Mouse (Mus musculus) hindbrain, embryonic 14.5 days (tissue): ENCODE results near the gene Sin3b. TPM values are rescaled to one million over a fixed set of nuclear protein-coding genes. Genes with fewer than 3 reads are reported as not detected.
"Not testable (repeated sequence)": the region's sequence is repeated elsewhere in the genome, so short reads cannot be mapped to it uniquely, and the experiment has no call there.

Experiments used
- ATAC-seq: fragments of 200-750 bp; cut with Nextera tagmentation; 2 replicates; pipeline ENCODE4 v1.8.0; 2017; ENCODE audit warnings: moderate number of reproducible peaks, mild to moderate bottlenecking, moderate TSS enrichment, moderate library complexity; ENCODE audit not compliant: low FRiP score
- DNase-seq: peaks from one replicate; pipeline ENCODE4 v3.0.0-alpha.2; 2015; ENCODE audit warnings: low spot score
- H3K27ac ChIP-seq: fragments of 300-500 bp; sonication (generic); 2 replicates; pipeline ENCODE4 v1.5.1; 2014; ENCODE audit warnings: mild to moderate bottlenecking, moderate library complexity
- H3K27me3 ChIP-seq: fragments of 300-500 bp; sonication (generic); 2 replicates; pipeline ENCODE4 v1.6.1; 2014; ENCODE audit warnings: mild to moderate bottlenecking, low read length, mixed read lengths; ENCODE audit not compliant: control insufficient read depth, insufficient read depth
- H3K36me3 ChIP-seq: fragments of 300-500 bp; sonication (generic); replicated peaks from 2 replicates; pipeline ENCODE4 v1.6.1; 2014; ENCODE audit not compliant: control insufficient read depth, insufficient read depth
- H3K4me1 ChIP-seq: fragments of 300-500 bp; sonication (generic); replicated peaks from 2 replicates; pipeline ENCODE4 v1.6.1; 2014; ENCODE audit warnings: antibody characterized with exemption, low read length, mixed read lengths; ENCODE audit not compliant: control insufficient read depth, insufficient read depth
- H3K4me2 ChIP-seq: fragments of 300-500 bp; sonication (generic); replicated peaks from 2 replicates; pipeline ENCODE4 v1.6.1; 2014; ENCODE audit warnings: mild to moderate bottlenecking, moderate library complexity
- H3K4me3 ChIP-seq: fragments of 300-500 bp; sonication (generic); replicated peaks from 2 replicates; pipeline ENCODE4 v1.5.1; 2014; ENCODE audit warnings: mild to moderate bottlenecking, low read length
- H3K9ac ChIP-seq: fragments of 300-500 bp; sonication (generic); 2 replicates; pipeline ENCODE4 v1.6.1; 2014
- H3K9me3 ChIP-seq: fragments of 300-500 bp; sonication (generic); 2 replicates; pipeline ENCODE4 v1.6.1; 2016; ENCODE audit warnings: low read length; ENCODE audit not compliant: control insufficient read depth
- WGBS: fragments of 180-500 bp; shearing (Covaris S2); extraction: QIAGEN DNeasy Blood & Tissue Kit; methylation state at CpG from one replicate; pipeline ENCODE4 v1.1.7; 2014; 5-methylcytosine and 5-hydroxymethylcytosine counted together
- polyA plus RNA-seq: library from polyadenylated mRNA; unstranded; fragments of >200 nt; fragmentation: Nextera tagmentation; extraction: Ambion mirVana; gene quantifications from 2 replicates; pipeline ENCODE4 v1.2.1, GENCODE M21; 2014

Gene Sin3b
- polyA plus RNA-seq: 179 and 185 TPM in 2 replicates

GRCm38 (mm10) chr8:72722769-72723650 lies at the start of gene Sin3b:
Gene Sin3b, plus strand, starts transcription at chr8:72723285.
- no peak within 1 kb of the TSS for H3K27ac ChIP-seq
- H3K9ac ChIP-seq: peak within 1 kb of the TSS; percentile 95
- peak; percentile 99 for ATAC-seq
- peak within 1 kb of the TSS; percentile 91 for H3K4me3 ChIP-seq
- peak; percentile 91 for DNase-seq
- no peaks in the 10 kb centered on the region for H3K9me3 ChIP-seq
- peak within 1 kb of the TSS; percentile 93 for H3K4me2 ChIP-seq
- 14% methylated on average over 52 of the region's 56 CpGs for WGBS
- H3K4me1 ChIP-seq: peaks cover 12% of the 10 kb centered on the region
- peaks cover 36% of the 10 kb centered on the region for H3K36me3 ChIP-seq
- H3K27me3 ChIP-seq: no peaks in the 10 kb centered on the region

GRCm38 (mm10) chr8:72674184-72674583 lies 48.9 kb upstream of the Sin3b start:
- Histone ChIP-seq H3K9ac (no peak overlapping the region), H3K4me2 (no peak overlapping the region), H3K27ac (no peak overlapping the region), H3K36me3 (no peaks in the 10 kb centered on the region), H3K27me3 (no peaks in the 10 kb centered on the region), H3K4me1 (no peaks in the 10 kb centered on the region), H3K9me3 (no peaks in the 10 kb centered on the region), H3K4me3 (no peak overlapping the region)
- DNase-seq (no peak), ATAC-seq (no peak)
- 87% methylated on average over 2 of the region's 2 CpGs for WGBS

- Histone ChIP-seq H3K36me3 (no peaks in the 10 kb centered on the region), H3K27ac (no peak overlapping the region), H3K4me3 (no peak overlapping the region), H3K4me2 (no peak overlapping the region), H3K4me1 (no peaks in the 10 kb centered on the region), H3K9ac (no peak overlapping the region), H3K27me3 (no peaks in the 10 kb centered on the region), H3K9me3 (no peaks in the 10 kb centered on the region)
- WGBS: 57% methylated on average over 4 of the region's 4 CpGs
- ATAC-seq (no peak), DNase-seq (no peak)
Observed at GRCm38 (mm10) chr8:72676436-72676835, 46.6 kb upstream of the Sin3b start.

GRCm38 (mm10) chr8:72676844-72677243 lies 46.2 kb upstream of the Sin3b start:
- not testable (repeated sequence) for H3K9ac ChIP-seq, H3K4me3 ChIP-seq, DNase-seq, H3K36me3 ChIP-seq, H3K4me1 ChIP-seq, ATAC-seq, H3K27me3 ChIP-seq, H3K9me3 ChIP-seq, H3K4me2 ChIP-seq, H3K27ac ChIP-seq
- 48% methylated on average over 2 of the region's 2 CpGs for WGBS

- ATAC-seq (no peak), DNase-seq (no peak)
- Histone ChIP-seq H3K27me3 (no peaks in the 10 kb centered on the region), H3K9ac (no peak overlapping the region), H3K4me1 (no peaks in the 10 kb centered on the region), H3K27ac (no peak overlapping the region), H3K36me3 (no peaks in the 10 kb centered on the region), H3K9me3 (no peaks in the 10 kb centered on the region), H3K4me3 (no peak overlapping the region), H3K4me2 (no peak overlapping the region)
- 74% methylated on average over 5 of the region's 5 CpGs for WGBS
Observed at GRCm38 (mm10) chr8:72677331-72677730, 45.8 kb upstream of the Sin3b start.

- Histone ChIP-seq H3K27ac (no peak overlapping the region), H3K9me3 (no peaks in the 10 kb centered on the region), H3K36me3 (no peaks in the 10 kb centered on the region), H3K27me3 (no peaks in the 10 kb centered on the region), H3K4me2 (no peak overlapping the region), H3K4me1 (no peaks in the 10 kb centered on the region), H3K9ac (no peak overlapping the region), H3K4me3 (no peak overlapping the region)
- ATAC-seq: peak; percentile 72
- DNase-seq: peak; percentile 80
- WGBS: 15% methylated on average over 3 of the region's 3 CpGs
Observed at GRCm38 (mm10) chr8:72680133-72680532, 43.0 kb upstream of the Sin3b start.

- WGBS: 91% methylated on average over 4 of the region's 4 CpGs
Observed at GRCm38 (mm10) chr8:72682051-72682687, 40.9 kb upstream of the Sin3b start.

GRCm38 (mm10) chr8:72683010-72683521 lies 40.0 kb upstream of the Sin3b start:
- Histone ChIP-seq H3K4me3 (no peak overlapping the region), H3K4me2 (no peak overlapping the region), H3K9ac (no peak overlapping the region), H3K4me1 (no peaks in the 10 kb centered on the region), H3K27me3 (no peaks in the 10 kb centered on the region), H3K9me3 (no peaks in the 10 kb centered on the region), H3K27ac (no peak overlapping the region), H3K36me3 (no peaks in the 10 kb centered on the region)
- DNase-seq (no peak), ATAC-seq (no peak)
- 72% methylated on average over 2 of the region's 2 CpGs for WGBS

More at GRCm38 (mm10) chr8:72682051-72682687, 40.9 kb upstream of the Sin3b start:
- Histone ChIP-seq H3K36me3 (no peaks in the 10 kb centered on the region), H3K4me1 (no peaks in the 10 kb centered on the region), H3K4me2 (no peak overlapping the region), H3K27ac (no peak overlapping the region), H3K27me3 (no peaks in the 10 kb centered on the region), H3K4me3 (no peak overlapping the region), H3K9me3 (no peaks in the 10 kb centered on the region), H3K9ac (no peak overlapping the region)
- DNase-seq (no peak), ATAC-seq (peak; percentile 41; the same call in 1 of the 2 replicates)

GRCm38 (mm10) chr8:72683572-72684099 lies 39.4 kb upstream of the Sin3b start:
- H3K27me3 ChIP-seq, H3K9me3 ChIP-seq, ATAC-seq, H3K36me3 ChIP-seq, H3K9ac ChIP-seq, H3K27ac ChIP-seq, H3K4me3 ChIP-seq, H3K4me2 ChIP-seq, H3K4me1 ChIP-seq, DNase-seq: not testable (repeated sequence)
- WGBS: 92% methylated on average over 5 of the region's 5 CpGs
